Mouse (Mus musculus) embryonic facial prominence, embryonic 14.5 days (tissue): ENCODE measurements around the gene Enah. TPM values are rescaled to one million over a fixed set of nuclear protein-coding genes. Genes with fewer than 3 reads are reported as not detected.

ENCODE experiments used
- ATAC-seq: fragments of 200-750 bp; cut with Nextera tagmentation; 2 replicates; pipeline ENCODE4 v1.8.0; 2017; ENCODE audit warnings: low read depth, moderate number of reproducible peaks, moderate TSS enrichment
- DNase-seq: peaks from one replicate; pipeline ENCODE4 v3.0.0-alpha.2; 2015; ENCODE audit warnings: low spot score
- H3K27ac ChIP-seq: fragments of 300-500 bp; sonication (generic); replicated peaks from 2 replicates; pipeline ENCODE4 v1.5.1; 2014; ENCODE audit warnings: low read depth, mild to moderate bottlenecking, low read length, moderate library complexity
- H3K27me3 ChIP-seq: fragments of 300-500 bp; sonication (generic); replicated peaks from 2 replicates; pipeline ENCODE4 v1.6.1; 2014; ENCODE audit warnings: low read length; ENCODE audit not compliant: control insufficient read depth, insufficient read depth
- H3K36me3 ChIP-seq: fragments of 300-500 bp; sonication (generic); 2 replicates; pipeline ENCODE4 v1.6.1; 2014; ENCODE audit warnings: low read length, mixed read lengths; ENCODE audit not compliant: control insufficient read depth, insufficient read depth
- H3K4me1 ChIP-seq: fragments of 300-500 bp; sonication (generic); 2 replicates; pipeline ENCODE4 v1.6.1; 2014; ENCODE audit warnings: antibody characterized with exemption, low read length; ENCODE audit not compliant: control insufficient read depth, insufficient read depth
- H3K4me2 ChIP-seq: fragments of 300-500 bp; sonication (generic); 2 replicates; pipeline ENCODE4 v1.6.1; 2014; ENCODE audit warnings: low read depth, mild to moderate bottlenecking, low read length, moderate library complexity, mixed read lengths
- H3K4me3 ChIP-seq: fragments of 300-500 bp; sonication (generic); 2 replicates; pipeline ENCODE4 v1.5.1; 2014; ENCODE audit warnings: low read depth, mild to moderate bottlenecking, low read length
- H3K9ac ChIP-seq: fragments of 300-500 bp; sonication (generic); 2 replicates; pipeline ENCODE4 v1.6.1; 2014; ENCODE audit warnings: low read depth, mild to moderate bottlenecking, low read length, moderate library complexity, mixed read lengths
- H3K9me3 ChIP-seq: fragments of 300-500 bp; sonication (generic); 2 replicates; pipeline ENCODE4 v1.6.1; 2016; ENCODE audit warnings: low read length; ENCODE audit not compliant: control insufficient read depth
- WGBS: fragments of 180-500 bp; shearing (Covaris S2); extraction: QIAGEN DNeasy Blood & Tissue Kit; methylation state at CpG from one replicate; pipeline ENCODE4 v1.1.7; 2014; 5-methylcytosine and 5-hydroxymethylcytosine counted together
- polyA plus RNA-seq: library from polyadenylated mRNA; unstranded; fragments of >200 nt; fragmentation: Nextera tagmentation; extraction: Ambion mirVana; gene quantifications from 2 replicates; pipeline ENCODE4 v1.2.1, GENCODE M21; 2014

The Enah gene
- polyA plus RNA-seq, 1 experiment from 2014 or later: 23.7 TPM

DNA sequence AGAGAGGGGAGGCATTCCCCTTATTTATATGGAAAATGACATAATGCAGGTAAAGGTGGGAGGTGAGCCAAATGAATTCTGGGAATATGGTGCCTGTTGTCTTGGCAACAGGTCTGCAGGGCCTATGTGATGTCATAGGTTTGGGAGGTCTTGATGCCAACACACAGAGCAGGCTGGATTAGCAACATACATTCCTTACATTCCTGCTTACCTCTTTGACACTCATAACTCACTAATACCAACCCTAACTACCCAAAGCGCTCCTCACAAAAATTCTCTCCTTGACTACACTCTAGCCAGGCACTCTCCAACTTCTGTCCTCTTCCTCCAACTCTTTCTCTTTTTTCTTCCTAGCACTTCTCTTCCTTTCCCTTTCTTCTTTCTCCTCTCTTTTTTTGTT lies 171.6 kb downstream of the Enah start:
- ATAC-seq (no peak), DNase-seq (no peak)
- no peak overlapping the region for H3K4me2 ChIP-seq
- no peak overlapping the region for H3K4me3 ChIP-seq
- no peaks in the 10 kb centered on the region for H3K27me3 ChIP-seq
- no peaks in the 10 kb centered on the region for H3K36me3 ChIP-seq
- H3K27ac ChIP-seq: no peak overlapping the region
- 70% methylated on average over 1 of the region's 1 CpGs for WGBS
- no peak overlapping the region for H3K9ac ChIP-seq
- H3K9me3 ChIP-seq: no peaks in the 10 kb centered on the region
- peaks cover 2% of the 10 kb centered on the region; the same call in 1 of the 2 replicates for H3K4me1 ChIP-seq

GRCm38 (mm10) chr1:181847396-181847795 lies 172.4 kb downstream of the Enah start:
- no peaks in the 10 kb centered on the region for H3K9me3 ChIP-seq
- no peak overlapping the region for H3K4me3 ChIP-seq
- no peak overlapping the region for H3K27ac ChIP-seq
- no peaks in the 10 kb centered on the region for H3K36me3 ChIP-seq
- no peaks in the 10 kb centered on the region for H3K27me3 ChIP-seq
- WGBS: 84% methylated on average over 3 of the region's 3 CpGs
- H3K9ac ChIP-seq: no peak overlapping the region
- ATAC-seq (no peak), DNase-seq (no peak)
- H3K4me1 ChIP-seq: peaks cover 5% of the 10 kb centered on the region; the same call in 1 of the 2 replicates
- no peak overlapping the region for H3K4me2 ChIP-seq

Other genes with a start within 250 kb of the Enah start
- gene Lbr, start 176.9 kb downstream of the Enah start, polyA plus RNA-seq: 98.1 and 107 TPM in 2 replicates
- gene Srp9, start 104.7 kb upstream of the Enah start, polyA plus RNA-seq: 166 and 175 TPM in 2 replicates
- gene Vmn1r1, start 144.5 kb upstream of the Enah start, polyA plus RNA-seq: not detected in 2 replicates